Mouse (Mus musculus) cerebellum, adult 9-11 months (tissue): ENCODE results near the gene Usp44.
"Not testable (repeated sequence)": the region's sequence is repeated elsewhere in the genome, so short reads cannot be mapped to it uniquely, and the experiment has no call there.

Experiments used
- DNase-seq: peaks from one replicate; pipeline ENCODE4 v3.0.0; 2022

Gene Usp44

GRCm38 (mm10) chr10:93830931-93831729 is at the start of gene Usp44:
TSS of gene Usp44 (plus strand) at chr10:93831555.
- DNase-seq = no peak

DNA sequence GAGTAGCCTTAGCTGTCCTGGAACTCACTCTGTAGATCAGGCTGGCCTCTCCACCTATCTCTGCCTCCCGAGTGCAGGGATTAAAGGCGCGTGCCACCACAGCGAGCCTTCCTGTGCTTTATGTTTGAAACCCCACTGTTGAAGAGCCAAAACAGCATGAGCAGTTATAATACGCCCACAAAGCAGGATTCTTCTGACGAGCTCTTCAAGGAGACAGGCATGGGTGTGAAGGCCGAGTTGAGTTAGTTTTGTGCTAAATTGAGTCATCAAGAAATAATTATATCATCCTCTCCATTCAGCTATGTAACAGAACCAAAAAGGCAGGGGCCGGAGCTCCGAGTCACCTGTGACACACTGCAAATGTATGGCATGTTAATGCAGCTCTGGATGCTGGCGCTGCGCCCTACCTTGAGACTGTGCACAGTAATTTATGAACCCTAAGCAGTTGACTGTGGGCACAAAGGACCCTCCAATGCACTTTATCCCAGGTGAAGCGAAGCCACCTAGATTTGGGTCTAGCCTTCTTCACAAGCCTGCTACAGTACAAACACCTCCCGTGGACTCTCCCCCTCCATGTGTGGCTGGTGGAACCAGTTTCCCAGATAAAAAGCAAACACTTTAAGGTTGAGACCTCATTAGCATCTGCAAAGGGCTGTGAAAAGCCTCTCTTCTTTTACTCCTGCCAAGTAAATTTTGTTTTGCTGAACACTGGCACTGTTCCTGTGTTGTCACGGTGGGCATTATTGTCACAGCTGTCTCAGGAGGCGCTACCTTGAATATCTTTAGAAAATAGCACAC is 47.9 kb upstream of the Usp44 start:
- no peak for DNase-seq

- DNase-seq = no peak
These were observed 31.5 kb upstream of the Usp44 start for GRCm38 (mm10) chr10:93799711-93800362.

DNA sequence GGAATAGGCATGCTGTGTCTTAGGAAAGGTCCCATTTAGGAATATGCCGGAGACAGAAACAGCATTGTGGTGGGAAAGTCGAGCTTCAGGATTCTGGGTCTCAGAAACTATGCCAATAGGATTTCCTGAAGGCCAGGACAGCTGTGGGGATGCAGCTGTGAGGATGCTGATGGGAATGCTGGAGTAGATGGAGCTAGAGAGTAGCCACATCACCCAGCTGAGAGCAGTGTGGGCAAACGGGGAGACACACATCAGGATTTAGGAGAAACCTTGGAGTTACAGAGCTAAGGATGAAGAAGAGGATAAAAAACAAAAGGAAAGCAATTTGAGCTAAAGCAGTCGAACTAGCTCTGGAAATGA is 31.0 kb upstream of the Usp44 start:
- DNase-seq = no peak

GRCm38 (mm10) chr10:93800895-93801294 is 30.5 kb upstream of the Usp44 start:
- DNase-seq = no peak

DNA sequence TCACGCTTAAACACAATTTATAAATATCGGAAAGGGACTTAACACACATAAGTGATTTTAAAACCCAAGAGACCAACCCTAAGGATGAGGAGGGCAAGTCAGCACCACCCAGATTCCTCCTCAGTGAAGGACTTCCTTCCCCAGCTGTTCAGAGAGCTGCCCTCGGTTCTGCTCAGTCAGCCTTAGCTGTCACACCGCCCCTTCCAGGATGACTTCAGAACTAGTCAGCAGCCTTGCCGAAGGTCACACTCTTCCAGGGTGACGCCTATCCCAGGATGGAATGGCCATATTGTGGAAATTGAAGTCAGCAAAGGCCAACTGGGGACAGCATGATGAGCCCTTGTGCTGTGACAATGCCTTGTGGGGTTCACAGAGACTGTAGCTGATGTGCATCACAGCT is 28.2 kb upstream of the Usp44 start:
- DNase-seq = no peak

DNA sequence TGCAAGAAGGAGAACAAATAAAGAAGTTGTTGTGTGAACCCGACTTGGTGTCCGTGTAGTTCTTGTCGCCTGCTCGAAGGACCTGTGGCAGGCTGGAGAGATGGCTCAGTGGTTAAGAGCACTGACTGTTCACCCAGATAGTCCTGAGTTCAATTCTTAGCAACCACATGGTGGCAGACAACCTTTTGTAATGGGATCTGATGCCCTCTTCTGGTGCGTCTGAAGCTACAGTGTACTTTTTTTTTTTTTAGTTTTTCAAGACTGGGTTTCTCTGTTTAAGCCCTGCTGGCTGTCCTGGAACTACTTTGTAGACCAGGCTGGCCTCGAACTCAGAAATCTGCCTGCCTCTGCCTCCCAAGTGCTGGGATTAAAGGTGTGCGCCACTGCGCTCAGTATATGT is 21.9 kb upstream of the Usp44 start:
- peak; percentile 13 for DNase-seq

DNA sequence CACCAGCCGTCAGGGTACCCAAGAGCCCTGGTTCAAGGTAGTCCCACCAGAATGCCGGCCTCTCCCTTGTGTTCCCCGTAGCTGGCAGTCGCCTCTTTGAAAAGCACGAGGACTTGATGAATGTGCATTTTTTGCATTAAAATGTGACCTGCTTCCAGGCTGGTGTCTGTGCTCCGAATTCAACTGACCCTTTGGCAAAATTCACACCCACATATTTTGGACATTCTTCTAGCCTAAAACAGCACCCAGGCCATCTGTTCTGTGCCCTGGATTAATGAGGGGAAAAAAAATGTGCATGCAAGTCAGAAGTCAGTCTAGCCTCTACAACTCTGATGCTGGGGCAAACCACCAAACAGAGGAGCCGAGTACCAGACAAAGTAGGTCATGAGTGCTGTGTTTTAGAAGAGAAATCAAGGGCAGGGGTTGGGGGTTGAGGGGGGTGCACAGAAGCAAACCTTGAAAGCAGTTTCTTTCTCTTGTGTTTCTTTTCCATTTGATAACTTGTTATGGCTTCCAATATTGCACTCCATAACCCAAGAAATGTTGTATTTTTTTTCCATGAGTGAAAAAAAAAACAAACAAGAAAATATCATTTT is 20.7 kb upstream of the Usp44 start:
- peak; percentile 89 for DNase-seq

- no peak for DNase-seq
These were observed 19.3 kb upstream of the Usp44 start for GRCm38 (mm10) chr10:93812098-93812497.

DNA sequence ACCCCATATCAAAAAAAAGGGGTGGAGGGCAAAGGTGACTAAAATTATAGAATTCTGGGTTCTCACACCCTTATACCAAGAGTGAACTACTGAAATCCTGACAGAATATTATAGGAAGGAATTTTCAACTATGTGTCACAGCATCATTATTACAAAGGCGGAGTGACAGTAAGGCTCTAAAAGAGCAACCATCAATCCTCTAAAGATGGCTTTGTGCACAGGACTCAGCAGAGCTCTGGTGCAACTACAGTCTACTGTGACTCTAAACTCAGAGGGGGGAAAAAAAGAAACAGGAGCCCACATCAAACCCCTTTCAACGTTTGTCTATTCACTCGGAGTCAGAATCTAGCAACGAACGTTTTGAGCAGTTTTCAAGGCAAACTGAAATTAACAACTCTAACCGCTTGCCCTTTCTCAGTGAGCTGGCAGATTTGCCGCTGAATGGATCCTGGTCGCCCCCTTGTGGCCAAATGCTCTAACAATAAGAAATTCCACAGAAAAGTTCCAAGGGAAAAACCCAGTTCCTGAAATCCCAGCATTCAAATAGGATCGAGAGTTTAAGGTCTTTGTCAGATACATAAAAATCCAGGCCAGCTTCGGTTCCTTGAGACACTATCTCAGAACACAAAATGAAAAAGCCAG is 18.5 kb upstream of the Usp44 start:
- DNase-seq = peak; percentile 78

DNA sequence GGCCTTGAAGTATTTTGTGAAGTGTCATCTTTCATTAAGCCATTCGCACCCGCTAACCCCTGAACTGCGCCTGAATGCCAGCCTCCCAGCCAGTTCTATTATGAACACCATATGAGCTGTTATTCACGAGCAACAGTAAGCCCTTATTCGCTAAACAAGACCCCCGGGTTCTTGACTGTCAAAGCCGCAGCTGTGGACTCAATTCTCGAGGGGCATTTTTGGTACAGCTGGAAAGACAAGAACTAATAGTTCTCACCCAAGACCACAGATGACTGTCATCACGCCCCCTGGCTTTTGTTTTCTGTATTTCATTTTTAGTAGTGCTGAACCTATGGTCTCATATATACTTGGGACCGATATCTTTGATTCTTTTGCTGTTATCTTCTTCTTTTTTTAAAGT is 17.6 kb upstream of the Usp44 start:
- DNase-seq = peak; percentile 22

DNA sequence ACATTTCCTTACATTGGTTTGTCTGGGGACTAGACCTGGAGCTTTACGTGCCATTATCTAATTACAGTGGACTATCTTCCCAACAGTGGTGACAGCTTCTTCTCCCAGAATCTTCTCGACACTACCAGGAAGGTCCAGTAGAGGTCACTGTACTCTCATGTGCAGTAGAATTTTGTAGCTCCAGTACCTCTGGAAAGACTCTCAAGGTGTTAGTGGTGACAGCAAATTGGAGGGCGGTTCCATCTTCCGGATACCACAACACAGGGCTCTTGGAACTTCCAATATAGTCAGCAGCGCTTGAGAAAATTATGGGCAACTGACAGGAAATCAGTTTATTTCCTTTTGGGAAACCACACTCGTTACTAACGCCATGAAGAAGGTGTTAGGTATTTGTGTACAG is 12.7 kb upstream of the Usp44 start:
- peak; percentile 74 for DNase-seq

- no peak for DNase-seq
These were observed 1.2 kb upstream of the Usp44 start for GRCm38 (mm10) chr10:93829898-93830831.

- DNase-seq = no peak
These were observed 597 bp downstream of the Usp44 start for GRCm38 (mm10) chr10:93831730-93832574.

- DNase-seq = no peak
These were observed 1.5 kb downstream of the Usp44 start for GRCm38 (mm10) chr10:93832811-93833210.

DNA sequence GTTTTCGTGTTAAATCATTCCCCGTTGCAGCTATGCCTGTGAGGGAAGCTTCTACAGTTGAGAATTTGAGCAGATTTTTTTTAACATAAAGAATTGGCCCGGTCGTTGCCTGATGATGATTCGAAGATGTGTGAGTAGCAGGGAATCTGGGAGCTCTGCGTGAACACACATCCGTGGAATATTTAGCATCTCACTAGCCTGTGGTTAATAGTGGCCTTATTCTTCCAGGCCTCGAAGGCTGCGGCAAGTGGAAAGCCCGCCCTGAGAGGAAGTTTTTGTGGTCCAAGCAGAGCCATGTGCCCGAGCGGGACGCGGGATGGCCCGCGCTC is 2.0 kb downstream of the Usp44 start:
- no peak for DNase-seq

DNA sequence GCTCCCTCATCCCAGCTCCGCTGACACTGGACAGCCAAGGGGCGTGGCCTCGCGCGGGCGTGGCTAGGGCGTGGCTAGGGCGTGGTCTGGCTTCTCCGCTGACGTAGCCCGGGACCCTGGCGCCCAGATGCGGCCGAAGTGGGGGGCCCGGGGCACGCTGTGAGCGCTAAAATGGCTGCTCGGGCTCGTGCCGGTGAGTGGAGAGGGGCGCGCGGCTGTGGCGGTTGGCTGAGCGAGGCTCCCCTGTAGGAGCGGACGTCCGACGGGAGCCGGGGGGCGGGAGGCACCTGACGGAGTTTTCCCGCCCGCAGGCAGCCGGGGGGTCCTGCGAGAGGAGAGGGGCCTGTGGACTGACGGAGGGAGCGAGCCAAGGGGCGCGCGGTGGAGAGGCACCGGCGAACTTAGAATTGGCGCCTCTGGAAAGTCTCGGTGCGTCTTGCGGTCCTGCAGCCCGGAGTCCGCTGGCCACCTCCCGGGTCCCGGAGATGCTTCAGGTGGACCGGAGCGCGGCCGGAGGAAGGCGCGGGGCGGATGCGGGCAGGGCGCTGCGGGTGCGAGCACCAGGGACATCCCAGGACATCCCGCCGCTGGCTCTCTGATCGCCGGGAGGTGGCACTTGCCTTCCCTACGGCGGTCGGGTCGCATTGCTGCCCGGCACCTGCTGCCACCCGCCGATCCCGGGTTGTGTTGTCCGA is 2.5 kb downstream of the Usp44 start:
- DNase-seq = peak; percentile 40

- no peak for DNase-seq
These were observed 3.0 kb downstream of the Usp44 start for GRCm38 (mm10) chr10:93834394-93834745.

GRCm38 (mm10) chr10:93835115-93835514 is 3.8 kb downstream of the Usp44 start:
- not testable (repeated sequence) for DNase-seq

DNA sequence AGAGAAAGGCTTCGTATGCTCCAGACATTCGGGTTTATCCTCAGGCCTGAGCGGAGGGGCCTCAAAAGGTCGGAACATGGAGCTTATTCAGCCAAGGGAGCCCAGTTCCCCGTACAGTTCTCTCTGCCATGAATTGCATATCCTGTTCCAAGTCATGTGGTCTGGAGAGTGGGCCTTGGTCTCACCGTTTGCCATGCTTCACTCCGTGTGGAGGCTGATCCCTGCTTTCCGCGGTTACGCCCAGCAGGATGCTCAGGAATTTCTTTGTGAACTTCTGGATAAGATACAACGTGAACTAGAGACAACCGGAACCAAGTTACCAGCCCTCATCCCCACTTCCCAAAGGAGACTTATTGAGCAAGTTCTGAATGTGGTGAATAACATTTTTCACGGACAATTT is 15.4 kb downstream of the Usp44 start:
- DNase-seq = no peak
